Mouse (Mus musculus) lung, embryonic 16.5 days (tissue): ENCODE measurements at regions not wholly inside any gene's neighbourhood (a gene's known extent, or its start where the extent isn't known, plus 50 kb on each side); places are given as distances from the start of the nearest gene placed in this dataset.

ENCODE experiments used
- ATAC-seq: fragments of 200-750 bp; cut with Nextera tagmentation; 2 replicates; pipeline ENCODE4 v1.8.0; 2017; ENCODE audit warnings: low read depth, mild to moderate bottlenecking, moderate library complexity
- H3K27ac ChIP-seq: fragments of 300-500 bp; sonication (generic); 2 replicates; pipeline ENCODE4 v1.5.1; 2014; ENCODE audit warnings: mild to moderate bottlenecking, control low read depth, low read length
- H3K27me3 ChIP-seq: fragments of 300-500 bp; sonication (generic); 2 replicates; pipeline ENCODE4 v1.6.1; 2014; ENCODE audit warnings: low read depth, low read length, mixed read lengths; ENCODE audit not compliant: control insufficient read depth, insufficient read depth
- H3K36me3 ChIP-seq: fragments of 300-500 bp; sonication (generic); 2 replicates; pipeline ENCODE4 v1.6.1; 2014; ENCODE audit warnings: low read length; ENCODE audit not compliant: control insufficient read depth, insufficient read depth
- H3K4me1 ChIP-seq: fragments of 300-500 bp; sonication (generic); replicated peaks from 2 replicates; pipeline ENCODE4 v1.6.1; 2014; ENCODE audit warnings: low read length, mixed read lengths; ENCODE audit not compliant: control insufficient read depth, insufficient read depth
- H3K4me2 ChIP-seq: fragments of 300-500 bp; sonication (generic); 2 replicates; pipeline ENCODE4 v1.6.1; 2014; ENCODE audit warnings: low read depth, low read length, control low read depth
- H3K4me3 ChIP-seq: fragments of 300-500 bp; sonication (generic); 2 replicates; pipeline ENCODE4 v1.5.1; 2014; ENCODE audit warnings: mild to moderate bottlenecking, low read length, control low read depth
- H3K9ac ChIP-seq: fragments of 300-500 bp; sonication (generic); 2 replicates; pipeline ENCODE4 v1.6.1; 2014; ENCODE audit warnings: low read length, control low read depth
- H3K9me3 ChIP-seq: fragments of 300-500 bp; sonication (generic); 2 replicates; pipeline ENCODE4 v1.6.1; 2016; ENCODE audit warnings: low read length; ENCODE audit not compliant: control insufficient read depth
- WGBS: fragments of 180-500 bp; shearing (Covaris S2); extraction: QIAGEN DNeasy Blood & Tissue Kit; methylation state at CpG from one replicate; pipeline ENCODE4 v1.1.7; 2014; 5-methylcytosine and 5-hydroxymethylcytosine counted together

DNA sequence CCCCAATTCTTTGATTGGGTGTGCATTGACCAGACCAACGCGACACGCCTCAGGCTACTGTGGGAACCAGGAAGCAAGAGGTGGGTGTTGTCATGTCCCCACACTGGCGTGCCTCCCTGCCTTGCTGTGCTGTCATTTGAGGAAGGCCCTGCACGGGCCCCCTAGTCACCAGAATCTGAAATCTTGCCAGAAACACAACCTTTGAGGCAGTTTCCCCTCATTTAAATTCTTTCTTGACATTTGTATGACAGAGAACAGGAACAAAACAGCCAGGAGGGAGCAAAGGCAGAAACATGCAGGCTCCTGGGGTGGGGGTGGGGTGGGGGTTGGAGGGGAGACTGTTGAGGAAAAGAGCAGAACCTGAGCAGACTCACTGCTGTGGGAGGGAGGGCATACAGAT is 309.5 kb downstream of the Mroh4 start:
- WGBS = 52% methylated on average over 5 of the region's 5 CpGs
- H3K27me3 ChIP-seq = no peaks in the 10 kb centered on the region
- no peak overlapping the region for H3K9ac ChIP-seq

DNA sequence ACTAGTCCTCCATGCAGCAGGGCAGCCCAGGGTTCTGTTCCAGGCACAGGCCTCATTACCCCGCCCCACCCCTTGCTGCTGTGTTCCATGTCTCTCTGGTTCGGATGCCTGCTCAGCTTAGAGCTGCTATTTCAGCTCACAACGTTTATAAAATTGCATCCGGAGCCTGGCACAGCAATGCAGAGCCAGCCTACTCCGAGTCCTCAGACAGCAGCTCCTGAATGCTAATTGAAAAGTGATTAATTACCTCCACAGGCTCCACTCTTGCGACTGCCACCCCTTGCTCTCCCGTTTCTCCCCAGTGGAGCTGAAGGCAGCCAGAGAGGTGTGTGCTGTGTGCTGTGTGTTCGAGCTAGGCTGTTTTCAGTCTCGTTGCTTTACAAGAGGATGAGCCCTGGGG is 310.6 kb downstream of the Mroh4 start:
- Histone ChIP-seq H3K9me3 (no peaks in the 10 kb centered on the region), H3K36me3 (no peaks in the 10 kb centered on the region), H3K4me3 (no peak overlapping the region), H3K4me2 (no peak overlapping the region), H3K27ac (no peak overlapping the region), H3K9ac (no peak overlapping the region), H3K27me3 (no peaks in the 10 kb centered on the region), H3K4me1 (no peaks in the 10 kb centered on the region)
- no peak for ATAC-seq
- 22% methylated on average over 9 of the region's 9 CpGs for WGBS

More for the DNA sequence above, 309.5 kb downstream of the Mroh4 start:
- no peak for ATAC-seq
- no peak overlapping the region for H3K27ac ChIP-seq
- H3K9me3 ChIP-seq = no peaks in the 10 kb centered on the region
- H3K4me1 ChIP-seq = no peaks in the 10 kb centered on the region
- no peak overlapping the region for H3K4me3 ChIP-seq
- H3K36me3 ChIP-seq = no peaks in the 10 kb centered on the region
- H3K4me2 ChIP-seq = no peak overlapping the region

DNA sequence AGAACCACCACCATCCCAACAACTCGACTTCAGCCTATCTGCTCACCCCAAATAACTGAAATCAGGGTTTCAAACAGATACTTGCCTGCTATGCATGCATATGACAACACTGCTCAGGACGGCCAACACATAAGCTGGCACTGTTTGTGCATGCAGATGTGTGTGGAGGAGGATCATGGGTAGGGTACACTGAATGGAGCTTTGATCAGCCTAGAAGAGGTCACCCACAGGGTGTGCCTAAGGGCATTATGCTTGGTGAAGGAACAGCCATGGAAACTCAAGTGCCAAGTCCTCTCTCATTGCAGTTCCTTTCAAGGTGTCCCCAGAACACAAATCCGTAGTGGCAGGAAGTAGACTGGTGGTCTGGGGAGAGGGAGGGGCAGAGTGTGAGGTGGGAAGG is 316.7 kb downstream of the Mroh4 start:
- Histone ChIP-seq H3K4me2 (no peak overlapping the region), H3K9me3 (no peaks in the 10 kb centered on the region), H3K4me1 (no peaks in the 10 kb centered on the region), H3K4me3 (no peak overlapping the region), H3K27me3 (no peaks in the 10 kb centered on the region), H3K36me3 (no peaks in the 10 kb centered on the region), H3K27ac (no peak overlapping the region), H3K9ac (no peak overlapping the region)
- WGBS = 45% methylated on average over 3 of the region's 3 CpGs
- ATAC-seq = no peak

- WGBS = 30% methylated on average over 3 of the region's 3 CpGs
- no peaks in the 10 kb centered on the region for H3K36me3 ChIP-seq
- no peak overlapping the region for H3K9ac ChIP-seq
- ATAC-seq = no peak
- H3K27ac ChIP-seq = no peak overlapping the region
- H3K9me3 ChIP-seq = no peaks in the 10 kb centered on the region
- H3K4me2 ChIP-seq = no peak overlapping the region
- no peaks in the 10 kb centered on the region for H3K4me1 ChIP-seq
- H3K4me3 ChIP-seq = no peak overlapping the region
- no peaks in the 10 kb centered on the region for H3K27me3 ChIP-seq
Measured at GRCm38 (mm10) chr15:74318422-74318841, 317.7 kb downstream of the Mroh4 start.

DNA sequence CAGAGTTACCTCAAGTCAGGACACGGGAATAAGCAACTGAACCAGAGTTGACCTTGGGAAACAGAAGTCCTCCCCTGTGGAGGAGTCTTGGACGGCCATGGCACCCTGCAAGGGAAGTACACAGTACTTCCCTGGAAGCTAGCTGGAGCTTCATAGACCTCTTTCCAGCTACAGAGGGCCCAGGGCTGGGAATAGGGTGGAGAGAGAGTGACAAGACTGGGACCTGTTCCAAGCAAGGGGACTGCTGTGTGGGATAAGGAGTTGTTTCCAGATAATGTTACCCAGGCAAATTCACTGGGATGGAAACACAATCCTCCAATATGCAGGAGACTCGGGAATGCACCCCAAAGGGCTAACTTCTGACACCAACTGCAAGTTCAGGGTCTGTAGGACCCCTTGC is 325.1 kb downstream of the Mroh4 start:
- Histone ChIP-seq H3K27ac (no peak overlapping the region), H3K4me2 (no peak overlapping the region)
- WGBS = 40% methylated on average over 3 of the region's 3 CpGs

DNA sequence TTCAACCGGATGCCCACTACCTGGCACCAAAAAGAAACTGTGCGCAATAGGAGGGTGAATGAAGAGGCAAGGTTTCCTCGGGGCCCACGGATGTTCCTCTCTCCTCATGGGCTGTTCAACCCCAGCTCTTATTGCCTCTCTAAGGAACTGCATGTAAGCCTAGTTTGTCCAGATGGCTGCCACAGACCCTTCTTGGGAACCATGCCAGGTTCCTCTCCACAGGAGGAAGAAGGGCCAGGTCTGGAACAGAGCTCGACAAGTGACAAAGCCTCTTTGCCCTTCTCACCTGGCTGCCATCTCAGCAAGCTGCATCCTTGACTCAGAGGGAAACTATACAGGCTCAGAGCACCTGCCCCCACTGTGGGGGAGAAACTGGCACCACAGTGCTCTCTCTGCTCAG is 329.6 kb downstream of the Mroh4 start:
- no peaks in the 10 kb centered on the region for H3K9me3 ChIP-seq
- H3K4me1 ChIP-seq = no peaks in the 10 kb centered on the region
- ATAC-seq = no peak
- H3K27me3 ChIP-seq = no peaks in the 10 kb centered on the region
- no peak overlapping the region for H3K4me3 ChIP-seq
- WGBS = 84% methylated on average over 5 of the region's 5 CpGs
- H3K9ac ChIP-seq = no peak overlapping the region
- no peak overlapping the region for H3K27ac ChIP-seq
- H3K36me3 ChIP-seq = no peaks in the 10 kb centered on the region
- H3K4me2 ChIP-seq = no peak overlapping the region

More for the DNA sequence above, 325.1 kb downstream of the Mroh4 start:
- ATAC-seq = no peak
- H3K9ac ChIP-seq = no peak overlapping the region
- H3K4me1 ChIP-seq = no peaks in the 10 kb centered on the region
- H3K4me3 ChIP-seq = no peak overlapping the region
- no peaks in the 10 kb centered on the region for H3K36me3 ChIP-seq
- H3K27me3 ChIP-seq = no peaks in the 10 kb centered on the region
- no peaks in the 10 kb centered on the region for H3K9me3 ChIP-seq

DNA sequence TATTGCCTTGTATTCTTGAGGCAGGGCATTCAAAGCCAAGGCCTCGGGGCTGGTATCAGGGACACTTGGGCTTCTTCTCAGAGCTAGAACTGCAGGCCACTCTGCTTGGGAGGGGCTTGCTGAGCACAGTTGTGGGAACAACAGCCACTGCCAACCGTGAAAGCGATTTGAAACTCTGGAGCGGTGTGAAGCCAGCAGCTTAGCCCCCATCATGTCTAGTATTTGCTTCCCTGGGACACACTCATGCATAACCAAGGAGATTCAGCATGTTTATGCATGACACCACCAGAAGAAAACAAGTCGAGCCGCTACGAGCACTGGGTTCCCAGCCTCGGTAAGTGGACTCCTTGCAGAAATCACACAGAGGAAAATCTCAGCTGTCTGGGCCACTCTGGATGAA is 339.9 kb downstream of the Mroh4 start:
- no peak overlapping the region for H3K9ac ChIP-seq
- no peak overlapping the region for H3K4me2 ChIP-seq
- H3K27ac ChIP-seq = no peak overlapping the region
- no peak overlapping the region for H3K4me3 ChIP-seq
- no peaks in the 10 kb centered on the region for H3K36me3 ChIP-seq
- no peak for ATAC-seq
- no peaks in the 10 kb centered on the region for H3K4me1 ChIP-seq
- 71% methylated on average over 8 of the region's 8 CpGs for WGBS
- no peaks in the 10 kb centered on the region for H3K9me3 ChIP-seq
- no peaks in the 10 kb centered on the region for H3K27me3 ChIP-seq

GRCm38 (mm10) chr15:74294691-74295090 is 341.5 kb downstream of the Mroh4 start:
- 73% methylated on average over 10 of the region's 10 CpGs for WGBS

DNA sequence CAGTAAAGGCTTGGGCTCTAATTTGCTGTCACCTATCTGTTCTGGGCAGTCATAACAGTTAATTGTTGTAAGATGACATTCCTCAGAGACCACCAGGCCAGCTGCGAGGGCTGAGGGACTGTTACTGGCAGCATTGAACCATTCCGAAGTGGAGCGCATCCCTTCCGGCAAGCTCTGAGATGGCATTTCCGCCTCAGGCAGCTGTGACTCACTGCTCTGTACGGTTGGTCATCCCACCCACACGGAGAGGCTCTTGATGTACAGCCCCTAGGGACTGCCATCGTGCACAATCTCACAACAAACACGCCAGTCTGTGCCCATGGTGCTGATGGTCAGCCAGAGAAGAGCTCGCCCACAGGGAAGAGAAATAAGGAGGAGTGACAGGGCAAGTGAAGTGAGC is 342.0 kb downstream of the Mroh4 start:
- 70% methylated on average over 10 of the region's 10 CpGs for WGBS

More at GRCm38 (mm10) chr15:74294691-74295090, 341.5 kb downstream of the Mroh4 start:
- H3K36me3 ChIP-seq = no peaks in the 10 kb centered on the region
- no peak for ATAC-seq
- no peaks in the 10 kb centered on the region for H3K9me3 ChIP-seq
- no peaks in the 10 kb centered on the region for H3K27me3 ChIP-seq
- no peaks in the 10 kb centered on the region for H3K4me1 ChIP-seq
- no peak overlapping the region for H3K4me3 ChIP-seq
- no peak overlapping the region for H3K27ac ChIP-seq
- no peak overlapping the region for H3K4me2 ChIP-seq
- no peak overlapping the region for H3K9ac ChIP-seq

GRCm38 (mm10) chr15:74287492-74287891 is 348.7 kb downstream of the Mroh4 start:
- H3K27me3 ChIP-seq = no peaks in the 10 kb centered on the region
- no peak overlapping the region for H3K4me2 ChIP-seq
- H3K27ac ChIP-seq = no peak overlapping the region
- H3K36me3 ChIP-seq = no peaks in the 10 kb centered on the region
- no peaks in the 10 kb centered on the region for H3K9me3 ChIP-seq
- 66% methylated on average over 2 of the region's 2 CpGs for WGBS
- no peaks in the 10 kb centered on the region for H3K4me1 ChIP-seq
- no peak overlapping the region for H3K4me3 ChIP-seq
- no peak for ATAC-seq
- H3K9ac ChIP-seq = no peak overlapping the region

More for the DNA sequence above, 342.0 kb downstream of the Mroh4 start:
- Histone ChIP-seq H3K9ac (no peak overlapping the region), H3K4me2 (no peak overlapping the region), H3K27ac (no peak overlapping the region), H3K36me3 (no peaks in the 10 kb centered on the region), H3K27me3 (no peaks in the 10 kb centered on the region), H3K9me3 (no peaks in the 10 kb centered on the region), H3K4me1 (no peaks in the 10 kb centered on the region), H3K4me3 (no peak overlapping the region)
- ATAC-seq = no peak
